ENCODE assay signal across 11 mouse cellular contexts in the genomic region with DNA sequence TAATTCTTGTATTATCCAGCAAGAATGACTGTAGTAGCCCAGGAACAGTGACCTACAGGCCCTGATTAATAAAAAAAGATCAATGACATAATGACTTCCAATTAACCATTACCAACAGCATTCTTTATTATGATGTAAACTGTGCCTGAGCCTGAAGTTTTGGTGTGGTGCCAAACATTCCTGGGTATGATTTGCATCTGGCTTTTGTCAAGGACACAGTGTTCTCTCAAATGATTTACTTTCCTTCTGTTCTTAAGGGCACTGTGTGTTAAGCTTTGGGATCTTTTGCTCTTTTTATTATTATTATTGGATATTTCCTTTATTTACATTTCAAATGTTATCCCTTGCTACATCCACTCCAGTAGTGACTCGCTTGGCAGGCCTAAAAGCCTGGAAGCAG.
DNase-seq lines count a peak whose midpoint lies in the region; ATAC-seq and TF ChIP-seq lines count a peak whose summit lies in the region.
"Had no signal": no experiment of that assay in that cellular context is flagged by ENCODE, and none has a peak within 500 bp of the region (broad histone marks: within the 10 kb centered on the region; RNA-seq: fewer than 3 reads in every experiment).

No protein-coding gene starts in this region.

- no peak for TF ChIP-seq POLR2A in lung, adult 2 months (IDR thresholded peaks at IDR 0.05; ENCODE audit: borderline replicate concordance, extremely low read depth, low read depth, low read length)

- no peak overlapping the region for H3K9ac ChIP-seq in lung, embryonic 14.5 days
- H3K9ac ChIP-seq in kidney, postnatal 0 days (ENCODE audit: low read depth, low read length): no peak overlapping the region
- H3K9ac ChIP-seq: hindbrain, embryonic 12.5 days had no signal

- no peak for TF ChIP-seq CTCF in lung, embryonic 14.5 days (IDR thresholded peaks at IDR 0.05; ENCODE audit: low read depth)
- TF ChIP-seq CTCF in lung, adult 2 months (IDR thresholded peaks at IDR 0.05; ENCODE audit: insufficient read depth, low read length): no peak
- TF ChIP-seq CTCF in kidney, postnatal 0 days (IDR thresholded peaks at IDR 0.05; ENCODE audit: low read depth): no peak

- no peaks in the 10 kb centered on the region for H3K27me3 ChIP-seq in lung, embryonic 14.5 days (ENCODE audit: insufficient read depth, low read length)
- no peaks in the 10 kb centered on the region for H3K27me3 ChIP-seq in kidney, postnatal 0 days (ENCODE audit: insufficient read depth, low read length)
- H3K27me3 ChIP-seq: CH12.LX; hindbrain, embryonic 12.5 days had no signal

- no peaks in the 10 kb centered on the region for H3K4me1 ChIP-seq in lung, embryonic 14.5 days (ENCODE audit: insufficient read depth)
- no peaks in the 10 kb centered on the region for H3K4me1 ChIP-seq in lung, adult 2 months (ENCODE audit: control insufficient read depth, insufficient read depth, low read length)
- no peaks in the 10 kb centered on the region for H3K4me1 ChIP-seq in kidney, postnatal 0 days (replicated peaks; ENCODE audit: insufficient read depth, low read length)
- H3K4me1 ChIP-seq: heart, embryonic 10.5 days; hindbrain, embryonic 12.5 days had no signal

- WGBS in lung, embryonic 14.5 days: 39% methylated on average over 1 of the region's 1 CpGs
- WGBS in lung, adult 2 months: 26% methylated on average over 1 of the region's 1 CpGs
- 56% methylated on average over 1 of the region's 1 CpGs for WGBS in kidney, postnatal 0 days

- H3K27ac ChIP-seq in lung, embryonic 14.5 days (ENCODE audit: low read depth): no peak overlapping the region
- no peak overlapping the region for H3K27ac ChIP-seq in kidney, postnatal 0 days
- H3K27ac ChIP-seq: heart, embryonic 10.5 days; hindbrain, embryonic 12.5 days had no signal

- H3K9me3 ChIP-seq in lung, embryonic 14.5 days (ENCODE audit: low read depth, low read length): no peaks in the 10 kb centered on the region
- H3K9me3 ChIP-seq in kidney, postnatal 0 days (replicated peaks; ENCODE audit: low read length): no peaks in the 10 kb centered on the region
- H3K9me3 ChIP-seq: heart, embryonic 10.5 days; hindbrain, embryonic 12.5 days had no signal

- ATAC-seq in lung, embryonic 14.5 days (ENCODE audit: insufficient read depth): no peak
- no peak for ATAC-seq in kidney, postnatal 0 days (replicated peaks; ENCODE audit: low FRiP score, low read depth)
- ATAC-seq in monocyte, adult 5-6 weeks (replicated peaks; ENCODE audit: insufficient number of reproducible peaks, low FRiP score, low TSS enrichment, poor library complexity, severe bottlenecking): no peak

- H3K4me3 ChIP-seq in lung, embryonic 14.5 days (ENCODE audit: low read depth, low read length): no peak overlapping the region
- no peak overlapping the region for H3K4me3 ChIP-seq in lung, adult 2 months (replicated peaks; ENCODE audit: extremely low read depth, low read depth, low read length)
- no peak overlapping the region for H3K4me3 ChIP-seq in kidney, postnatal 0 days (replicated peaks; ENCODE audit: low read depth, low read length)
- H3K4me3 ChIP-seq: heart, embryonic 10.5 days; hindbrain, embryonic 12.5 days had no signal

- no peaks in the 10 kb centered on the region for H3K36me3 ChIP-seq in lung, embryonic 14.5 days (ENCODE audit: insufficient read depth)
- H3K36me3 ChIP-seq in kidney, postnatal 0 days (ENCODE audit: insufficient read depth, low read length): no peaks in the 10 kb centered on the region
- H3K36me3 ChIP-seq: heart, embryonic 10.5 days; hindbrain, embryonic 12.5 days had no signal

- intact Hi-C loops in left cerebral cortex, postnatal 25 days (cut with DNase I): no loop called here

- no peak overlapping the region for H3K4me2 ChIP-seq in lung, embryonic 14.5 days
- no peak overlapping the region for H3K4me2 ChIP-seq in kidney, postnatal 0 days (ENCODE audit: low read length)
- H3K4me2 ChIP-seq: hindbrain, embryonic 12.5 days; midbrain, embryonic 11.5 days had no signal

- DNase-seq in lung, embryonic 14.5 days: peak; percentile 48
- no peak for DNase-seq in lung, adult 2 months
- DNase-seq in adrenal gland, postnatal 14 days: peak; percentile 76
- DNase-seq in kidney, postnatal 0 days (ENCODE audit: low spot score): peak; percentile 74
- peak; percentile 4 for DNase-seq in mesoderm, embryonic 11.5 days (ENCODE audit: low read depth, low spot score)
- no peak for DNase-seq in left cerebral cortex, postnatal 25 days (ENCODE audit: low spot score in 2 of 2)

Comparison
In these comparisons a context has a peak if more than half of its experiments do, and no peak if none do; other contexts are left out.
1. DNase-seq: peak in lung, embryonic 14.5 days (single experiment), adrenal gland, postnatal 14 days (single experiment), kidney, postnatal 0 days (single experiment) and mesoderm, embryonic 11.5 days (single experiment); none in lung, adult 2 months (single experiment) and left cerebral cortex, postnatal 25 days (0 of 2).